Mouse (Mus musculus): ENCODE measurements around the gene Emc10. TPM values are rescaled to one million over a fixed set of nuclear protein-coding genes. Genes with fewer than 3 reads are reported as not detected.

The Emc10 gene
- polyA plus RNA-seq (2015; fragmentation: Nextera tagmentation; extraction: Ambion mirVana), result 101 and 106 TPM in 2 replicates

DNA sequence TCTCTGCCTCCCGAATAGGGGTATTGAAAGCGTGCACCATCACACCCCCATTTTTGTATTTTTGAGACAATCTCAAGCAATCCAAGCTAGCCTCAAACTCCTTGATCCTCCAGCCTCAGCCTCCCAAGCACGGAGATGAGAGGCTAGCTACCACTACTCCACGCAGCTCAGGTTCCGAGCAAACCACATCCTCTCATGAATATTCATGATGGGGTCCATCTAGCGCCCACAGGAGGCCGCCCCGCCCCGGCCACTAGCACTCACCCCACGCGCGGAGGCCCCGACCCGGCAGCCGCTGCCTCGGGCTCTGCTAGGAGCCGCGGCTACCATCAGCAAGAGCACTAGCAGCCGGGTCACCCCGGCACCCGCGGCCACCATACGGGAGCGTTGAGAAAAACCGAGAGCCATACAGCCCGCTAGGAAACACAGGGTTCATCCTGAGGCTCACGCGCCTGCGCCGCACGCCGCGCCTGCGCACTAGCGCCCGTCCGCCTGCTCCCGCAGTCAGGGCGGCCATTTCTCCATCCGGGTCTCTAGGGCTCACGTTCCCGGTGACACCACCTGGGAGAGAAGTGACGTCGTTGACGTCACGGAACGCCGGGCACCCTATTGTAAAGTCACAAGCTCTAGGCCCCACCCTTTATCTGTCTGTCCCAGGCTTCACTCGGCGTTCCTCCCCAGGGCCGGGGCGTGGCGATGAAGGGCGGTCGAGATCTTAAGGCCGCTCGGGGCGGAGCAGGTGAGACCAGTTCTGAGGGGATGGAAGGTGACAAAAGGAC, at the start of gene Emc10, which contains the start of gene Fam71e1:
Gene Emc10 (minus strand): TSS at position 538 of the 779 bp plus-strand sequence.
Gene Fam71e1 (plus strand): TSS at position 590 of the 779 bp plus-strand sequence.
- Histone ChIP-seq H3K27me3 (no peaks in the 10 kb centered on the region), H3K4me3 (peak within 1 kb of the TSS; percentile 80), H3K9ac (peak within 1 kb of the TSS; percentile 93), H3K36me3 (ENCODE audit: poor library complexity, severe bottlenecking) (peaks cover 31% of the 10 kb centered on the region), H3K9me3 (replicated peaks) (no peaks in the 10 kb centered on the region), H3K4me1 (peaks cover 32% of the 10 kb centered on the region), H3K4me2 (peak within 1 kb of the TSS; percentile 83), H3K27ac (peak within 1 kb of the TSS; percentile 95)
- peak; percentile 97 for ATAC-seq
- 1% methylated on average over 58 of the region's 58 CpGs for WGBS

DNA sequence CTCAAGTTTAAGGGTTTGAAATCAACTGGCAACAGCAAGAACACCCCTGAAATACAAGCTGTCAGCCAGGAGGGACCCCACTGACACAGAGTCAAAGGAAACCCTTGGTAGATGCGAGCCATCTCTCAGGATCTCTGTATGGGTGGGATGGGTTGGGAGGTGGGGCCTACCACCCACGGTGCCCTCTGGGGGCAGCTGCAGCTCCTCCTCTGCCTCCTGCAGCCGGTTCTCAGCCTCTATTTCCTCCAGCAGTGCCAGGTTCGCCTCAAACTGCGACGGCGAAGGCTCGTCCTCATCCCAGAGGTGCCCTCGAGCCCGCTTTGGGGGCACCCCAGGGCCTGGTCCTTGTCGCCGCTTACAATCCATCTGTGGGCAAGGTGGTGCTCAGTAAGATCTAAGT, 46.7 kb upstream of the Emc10 start:
- Histone ChIP-seq H3K27me3 (no peaks in the 10 kb centered on the region), H3K9ac (no peak overlapping the region; the same call in 1 of the 2 replicates), H3K4me3 (no peak overlapping the region), H3K4me2 (no peak overlapping the region), H3K9me3 (replicated peaks) (no peaks in the 10 kb centered on the region), H3K4me1 (peaks cover 12% of the 10 kb centered on the region), H3K27ac (no peak overlapping the region), H3K36me3 (ENCODE audit: poor library complexity, severe bottlenecking) (peaks cover 53% of the 10 kb centered on the region)
- no peak for ATAC-seq
- WGBS, result 79% methylated on average over 12 of the region's 12 CpGs

DNA sequence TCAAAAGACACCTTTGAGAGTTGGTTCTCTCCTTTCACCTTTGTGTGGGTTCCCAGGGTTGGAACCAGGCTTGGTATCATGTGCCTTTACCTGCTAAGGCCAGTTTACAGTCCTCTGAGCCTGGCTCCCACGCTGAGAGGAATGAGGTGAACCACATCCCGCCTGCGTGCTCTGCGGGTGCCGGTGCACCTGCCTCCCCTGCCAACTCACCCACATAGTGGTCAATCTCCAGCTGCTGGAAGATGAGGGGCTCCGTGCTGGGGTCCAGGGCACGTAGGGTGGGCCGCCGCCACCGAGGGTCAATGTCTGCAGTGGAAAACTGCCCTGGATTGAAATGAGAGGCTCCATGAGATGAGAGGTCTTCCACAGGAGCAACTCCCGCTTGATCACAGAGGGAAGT, 46.2 kb upstream of the Emc10 start:
- peaks cover 58% of the 10 kb centered on the region for H3K36me3 ChIP-seq (ENCODE audit: poor library complexity, severe bottlenecking)
- 97% methylated on average over 11 of the region's 11 CpGs for WGBS

DNA sequence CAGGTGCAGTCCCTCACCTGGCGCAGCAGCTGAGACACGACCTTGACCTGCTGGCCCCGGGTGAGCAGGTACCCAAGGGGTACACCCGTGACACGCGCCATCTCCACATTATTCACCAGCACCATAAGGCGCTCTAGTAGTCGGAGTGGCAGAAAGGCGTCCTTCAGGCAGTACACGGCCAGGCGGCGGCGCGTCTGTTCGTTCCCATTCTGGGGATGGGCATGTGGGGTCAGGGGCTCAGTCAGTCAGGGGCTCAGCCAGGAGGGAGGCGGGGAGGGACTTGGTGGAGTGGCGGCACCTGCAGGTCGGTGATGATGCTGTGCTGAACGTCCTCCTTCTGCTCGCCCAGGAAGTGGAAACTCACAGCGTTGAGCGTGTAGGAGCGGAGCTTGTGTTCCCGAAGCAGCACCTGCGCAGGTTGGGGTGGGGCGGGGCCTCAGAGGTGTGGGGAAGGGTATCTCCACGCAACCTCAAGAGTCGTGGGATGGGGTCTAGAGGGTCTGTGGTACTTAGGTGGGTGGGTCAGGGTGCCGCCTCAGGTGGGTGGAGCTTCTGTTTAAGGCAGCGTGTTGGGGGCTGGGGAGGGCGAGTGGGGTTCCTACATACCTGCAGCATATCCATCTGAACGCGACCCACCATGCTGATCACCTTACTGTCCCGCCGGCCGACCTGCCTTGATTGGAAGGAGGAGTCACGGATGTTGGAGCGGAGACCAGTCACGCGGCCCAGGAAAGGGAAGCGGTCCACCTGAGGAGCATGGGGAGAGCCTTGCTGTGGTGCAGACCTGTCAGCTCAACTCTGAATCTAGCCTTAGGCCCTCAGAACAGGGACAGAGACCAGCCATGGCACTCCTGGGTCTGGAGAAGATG, 42.7 kb upstream of the Emc10 start:
- 93% methylated on average over 41 of the region's 41 CpGs for WGBS
- no peak for ATAC-seq

More for the DNA sequence above, 46.2 kb upstream of the Emc10 start:
- Histone ChIP-seq H3K4me3 (no peak overlapping the region), H3K9ac (no peak overlapping the region), H3K9me3 (replicated peaks) (no peaks in the 10 kb centered on the region), H3K27me3 (no peaks in the 10 kb centered on the region), H3K4me2 (no peak overlapping the region), H3K4me1 (peaks cover 7% of the 10 kb centered on the region), H3K27ac (no peak overlapping the region)
- ATAC-seq, result no peak

DNA sequence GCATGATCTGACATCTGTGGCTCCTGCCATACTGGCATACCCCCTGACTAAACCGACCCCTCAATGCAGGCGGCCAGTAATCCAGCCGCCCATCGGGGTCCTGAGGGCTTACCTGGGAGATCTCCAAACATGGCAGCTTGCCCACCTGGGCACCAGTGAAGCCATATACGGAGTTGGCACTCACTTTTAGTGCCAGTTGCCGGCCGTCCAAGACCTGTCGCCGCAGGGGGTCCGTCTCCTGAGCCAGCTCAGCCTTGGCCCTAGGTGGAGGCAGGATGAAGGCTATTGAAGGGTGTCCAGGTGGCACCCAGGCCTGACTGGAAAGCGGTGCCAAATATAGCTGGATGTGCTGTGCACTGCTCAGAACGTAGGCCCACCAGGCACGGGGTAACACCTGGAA, 41.2 kb upstream of the Emc10 start:
- H3K36me3 ChIP-seq (ENCODE audit: poor library complexity, severe bottlenecking), result peaks cover 100% of the 10 kb centered on the region
- 93% methylated on average over 13 of the region's 13 CpGs for WGBS
- no peak for ATAC-seq

More for the DNA sequence above, 42.7 kb upstream of the Emc10 start:
- H3K4me3 ChIP-seq, result no peak overlapping the region
- H3K9me3 ChIP-seq (replicated peaks), result no peaks in the 10 kb centered on the region
- no peaks in the 10 kb centered on the region for H3K4me1 ChIP-seq
- no peaks in the 10 kb centered on the region for H3K27me3 ChIP-seq
- no peak overlapping the region for H3K27ac ChIP-seq
- peaks cover 91% of the 10 kb centered on the region for H3K36me3 ChIP-seq (ENCODE audit: poor library complexity, severe bottlenecking)
- H3K9ac ChIP-seq, result no peak overlapping the region
- no peak overlapping the region for H3K4me2 ChIP-seq

DNA sequence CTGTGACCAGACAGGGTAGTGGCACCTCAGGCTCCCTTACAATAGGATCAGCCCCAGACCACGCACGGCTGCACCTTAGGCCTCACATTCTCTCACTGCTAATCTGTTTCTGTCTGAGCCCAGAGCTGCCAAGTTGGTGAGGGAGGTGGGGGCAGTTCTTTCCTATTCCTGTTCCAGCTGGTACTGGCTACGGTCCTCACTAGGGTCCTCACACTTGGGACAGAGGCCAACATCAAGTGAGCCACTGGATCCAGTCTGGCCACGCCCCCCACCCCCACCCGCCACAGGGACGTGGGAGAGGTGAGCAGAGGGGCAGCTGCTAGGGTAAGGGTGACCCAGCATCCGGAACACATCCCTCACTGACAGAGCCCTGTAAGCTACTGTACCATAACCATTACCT, 40.7 kb upstream of the Emc10 start:
- ATAC-seq, result no peak
- Histone ChIP-seq H3K36me3 (ENCODE audit: poor library complexity, severe bottlenecking) (peaks cover 99% of the 10 kb centered on the region), H3K9me3 (replicated peaks) (no peaks in the 10 kb centered on the region), H3K27ac (no peak overlapping the region), H3K4me2 (no peak overlapping the region), H3K4me1 (no peaks in the 10 kb centered on the region), H3K4me3 (no peak overlapping the region), H3K27me3 (no peaks in the 10 kb centered on the region), H3K9ac (0 out of 2 replicates have a peak overlapping the region, but pooled peaks have one; percentile 21)
- 90% methylated on average over 7 of the region's 7 CpGs for WGBS

More for the DNA sequence above, 41.2 kb upstream of the Emc10 start:
- H3K4me3 ChIP-seq, result no peak overlapping the region
- no peak overlapping the region for H3K27ac ChIP-seq
- H3K9me3 ChIP-seq (replicated peaks), result no peaks in the 10 kb centered on the region
- no peak overlapping the region for H3K4me2 ChIP-seq
- H3K9ac ChIP-seq, result no peak overlapping the region
- no peaks in the 10 kb centered on the region for H3K27me3 ChIP-seq
- H3K4me1 ChIP-seq, result no peaks in the 10 kb centered on the region

DNA sequence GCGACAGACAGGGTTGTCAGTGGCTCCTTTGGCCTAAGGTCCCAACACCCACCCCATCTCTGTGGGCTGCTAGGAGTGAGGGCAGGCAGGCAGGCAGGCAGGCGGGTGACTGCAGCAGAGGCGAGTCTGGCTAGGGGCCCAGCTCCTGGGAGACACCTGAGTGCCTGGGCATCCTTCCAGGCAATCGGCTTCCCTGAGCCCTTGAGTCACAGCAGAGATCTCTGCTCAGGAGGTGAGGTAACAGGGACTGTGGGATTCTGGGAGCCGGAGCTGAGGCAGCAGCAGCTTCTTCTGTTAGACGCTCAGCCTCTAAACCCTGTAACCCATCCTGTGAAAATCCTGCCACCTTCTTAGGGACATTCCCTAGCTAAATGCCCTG, 40.2 kb upstream of the Emc10 start:
- peaks cover 95% of the 10 kb centered on the region for H3K36me3 ChIP-seq (ENCODE audit: poor library complexity, severe bottlenecking)
- H3K4me3 ChIP-seq, result no peak overlapping the region
- H3K9me3 ChIP-seq (replicated peaks), result no peaks in the 10 kb centered on the region
- ATAC-seq, result no peak
- H3K27me3 ChIP-seq, result no peaks in the 10 kb centered on the region
- no peak overlapping the region for H3K27ac ChIP-seq
- no peak overlapping the region for H3K4me2 ChIP-seq
- 79% methylated on average over 6 of the region's 6 CpGs for WGBS
- no peak overlapping the region for H3K9ac ChIP-seq
- no peaks in the 10 kb centered on the region for H3K4me1 ChIP-seq

DNA sequence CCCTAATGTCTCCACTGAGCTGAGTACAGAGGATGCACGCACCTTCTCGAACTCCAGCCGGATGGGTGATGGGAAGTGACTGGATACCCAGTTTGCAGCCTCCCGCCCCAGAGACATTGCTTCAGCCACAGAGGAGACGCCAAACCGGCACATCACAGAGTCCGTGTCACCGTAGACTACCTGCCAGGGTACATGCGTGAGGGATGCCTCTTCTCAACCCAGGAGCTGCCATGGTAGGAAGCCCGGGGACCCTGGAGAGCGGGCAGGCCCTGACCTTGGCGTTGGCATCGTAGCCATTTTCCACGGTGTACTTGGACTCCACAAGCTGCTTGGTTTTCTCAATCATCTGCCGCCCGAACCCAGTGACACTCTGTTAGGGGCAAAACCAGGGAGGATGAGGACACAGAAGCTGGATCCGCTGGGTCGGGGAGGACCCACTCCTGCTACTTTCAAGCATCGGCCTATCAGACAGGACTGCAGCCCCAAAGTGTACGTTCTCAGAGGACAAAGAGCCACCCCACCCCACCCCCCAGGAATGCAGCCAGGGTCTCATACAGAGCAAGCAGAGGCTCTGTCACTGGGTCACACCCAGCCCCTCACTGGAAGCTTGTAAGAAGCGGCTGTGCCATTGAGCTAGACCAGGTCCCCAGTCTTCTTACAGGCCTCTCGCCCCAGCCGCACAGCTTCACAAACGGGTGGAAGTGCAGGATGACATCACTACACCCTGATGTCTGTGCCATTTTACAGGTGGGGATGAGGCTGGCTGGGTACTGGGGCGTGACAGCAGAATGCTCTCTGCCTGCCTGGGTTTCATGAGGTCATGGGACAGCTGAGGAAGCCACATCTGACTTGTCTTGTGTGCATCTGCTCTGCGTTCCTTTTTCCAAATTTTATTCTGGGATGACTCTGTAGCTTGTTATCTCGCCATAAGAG, 39.6 kb upstream of the Emc10 start:
- WGBS, result 94% methylated on average over 27 of the region's 27 CpGs
- no peak overlapping the region for H3K4me2 ChIP-seq
- no peak for ATAC-seq
- peaks cover 88% of the 10 kb centered on the region for H3K36me3 ChIP-seq (ENCODE audit: poor library complexity, severe bottlenecking)
- no peak overlapping the region for H3K9ac ChIP-seq
- H3K27ac ChIP-seq, result no peak overlapping the region
- no peaks in the 10 kb centered on the region for H3K4me1 ChIP-seq
- H3K4me3 ChIP-seq, result no peak overlapping the region
- no peaks in the 10 kb centered on the region for H3K9me3 ChIP-seq (replicated peaks)
- H3K27me3 ChIP-seq, result no peaks in the 10 kb centered on the region

DNA sequence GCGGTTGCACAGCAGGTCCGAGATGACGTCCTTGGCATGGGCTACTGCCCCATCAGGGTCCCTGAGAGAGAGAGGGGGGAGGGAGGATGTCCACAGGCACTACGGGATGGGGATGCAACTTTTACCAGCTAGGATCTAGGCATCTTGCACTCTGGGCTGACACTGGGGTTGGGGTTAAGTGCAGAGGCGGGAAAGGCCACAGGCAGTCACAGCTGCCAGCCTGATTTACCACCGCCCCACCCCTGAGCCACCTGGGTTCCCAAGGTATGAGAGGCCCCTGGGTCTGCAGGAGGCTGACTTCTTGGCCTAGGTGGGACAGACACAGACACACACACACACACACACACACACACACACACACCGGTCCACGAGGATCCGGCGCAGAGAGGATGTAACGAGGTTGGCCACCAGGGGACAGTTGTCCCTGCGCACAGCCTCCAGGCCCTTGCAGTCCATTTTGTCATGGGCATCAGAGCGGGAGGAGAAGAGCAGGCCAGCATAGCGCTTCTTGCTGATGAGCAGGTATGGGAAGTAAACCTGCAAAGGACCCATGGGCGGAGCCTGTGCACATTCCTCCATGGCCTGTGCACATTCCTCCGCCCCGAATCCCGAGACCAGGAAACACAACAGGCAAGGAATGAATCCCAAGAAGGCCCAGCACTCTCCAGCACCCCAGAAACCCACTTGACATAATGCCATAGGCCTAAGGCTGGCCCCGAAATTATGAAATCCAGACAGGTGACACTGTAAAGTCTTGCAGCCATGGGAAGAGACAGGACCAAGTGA, 38.5 kb upstream of the Emc10 start:
- Histone ChIP-seq H3K4me1 (no peaks in the 10 kb centered on the region), H3K27ac (no peak overlapping the region), H3K4me2 (no peak overlapping the region), H3K9me3 (replicated peaks) (no peaks in the 10 kb centered on the region), H3K4me3 (no peak overlapping the region), H3K9ac (no peak overlapping the region), H3K36me3 (ENCODE audit: poor library complexity, severe bottlenecking) (peaks cover 77% of the 10 kb centered on the region), H3K27me3 (no peaks in the 10 kb centered on the region)
- ATAC-seq, result no peak
- WGBS, result 90% methylated on average over 19 of the region's 19 CpGs

DNA sequence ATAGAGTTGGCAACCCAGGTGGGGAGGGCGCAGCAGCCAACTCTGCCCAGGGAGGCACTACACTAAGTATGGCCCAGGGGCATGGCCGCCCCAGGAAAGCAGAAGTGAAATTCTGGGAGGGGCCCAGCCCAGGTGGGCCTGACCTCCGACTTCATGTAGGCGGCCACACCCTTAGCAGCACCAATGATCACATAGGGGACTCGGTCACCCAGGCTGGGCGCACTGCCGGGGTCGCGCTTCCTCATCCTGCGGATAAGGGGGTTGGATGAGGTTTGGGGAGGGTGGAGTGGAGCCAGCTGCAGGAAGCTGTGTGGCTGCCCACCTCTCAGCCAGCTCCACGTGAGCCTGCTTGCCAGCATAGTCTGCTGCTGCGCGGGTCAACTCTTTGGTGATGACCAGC, 37.9 kb upstream of the Emc10 start:
- Histone ChIP-seq H3K9me3 (replicated peaks) (no peaks in the 10 kb centered on the region), H3K4me3 (no peak overlapping the region), H3K4me1 (no peaks in the 10 kb centered on the region), H3K36me3 (ENCODE audit: poor library complexity, severe bottlenecking) (peaks cover 71% of the 10 kb centered on the region), H3K27ac (no peak overlapping the region), H3K4me2 (no peak overlapping the region), H3K27me3 (no peaks in the 10 kb centered on the region), H3K9ac (no peak overlapping the region)
- no peak for ATAC-seq
- 96% methylated on average over 13 of the region's 13 CpGs for WGBS

DNA sequence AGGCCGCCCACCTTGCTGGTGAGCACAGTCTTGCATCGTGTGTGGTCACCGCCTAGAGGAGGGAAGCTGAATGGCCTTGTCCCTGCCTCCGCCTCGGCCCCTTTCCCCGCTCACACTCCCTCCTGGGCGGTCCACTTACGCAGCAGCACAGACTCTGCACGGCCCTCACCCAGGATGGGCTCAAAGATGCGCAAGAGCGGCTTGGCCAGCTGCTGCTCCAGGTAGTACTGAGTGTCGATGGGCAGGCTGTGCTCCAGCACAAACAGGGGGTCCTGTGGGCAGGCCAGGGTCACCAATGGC, 37.4 kb upstream of the Emc10 start:
- Histone ChIP-seq H3K4me1 (no peaks in the 10 kb centered on the region), H3K9me3 (replicated peaks) (no peaks in the 10 kb centered on the region), H3K9ac (no peak overlapping the region), H3K4me2 (no peak overlapping the region), H3K27me3 (peaks cover 4% of the 10 kb centered on the region; the same call in 1 of the 2 replicates), H3K27ac (no peak overlapping the region), H3K4me3 (no peak overlapping the region), H3K36me3 (ENCODE audit: poor library complexity, severe bottlenecking) (peaks cover 66% of the 10 kb centered on the region)
- 72% methylated on average over 12 of the region's 12 CpGs for WGBS
- ATAC-seq, result no peak

Data from forebrain, embryonic 13.5 days (tissue).